Mouse (Mus musculus) hindbrain, postnatal 0 days (tissue): Measurements from ENCODE around the gene Prkch. TPM values are rescaled to one million over a fixed set of nuclear protein-coding genes. Genes with fewer than 3 reads are reported as not detected.

Experiments used
- ATAC-seq: fragments of 200-750 bp; cut with Nextera tagmentation; 2 replicates; pipeline ENCODE4 v1.8.0; 2017; ENCODE audit warnings: mild to moderate bottlenecking, moderate TSS enrichment, moderate library complexity
- DNase-seq: peaks from one replicate; pipeline ENCODE4 v3.0.0-alpha.2; 2015; ENCODE audit warnings: low spot score
- H3K27ac ChIP-seq: fragments of 300-500 bp; sonication (generic); 2 replicates; pipeline ENCODE4 v1.5.1; 2014; ENCODE audit warnings: mild to moderate bottlenecking
- H3K27me3 ChIP-seq: fragments of 300-500 bp; sonication (generic); 2 replicates; pipeline ENCODE4 v1.6.1; 2014; ENCODE audit warnings: low read length, mixed read lengths; ENCODE audit not compliant: insufficient read depth
- H3K36me3 ChIP-seq: fragments of 300-500 bp; sonication (generic); 2 replicates; pipeline ENCODE4 v1.6.1; 2014; ENCODE audit warnings: low read length, mixed read lengths; ENCODE audit not compliant: insufficient read depth
- H3K4me1 ChIP-seq: fragments of 300-500 bp; sonication (generic); 2 replicates; pipeline ENCODE4 v1.6.1; 2014; ENCODE audit warnings: antibody characterized with exemption, low read length, mixed read lengths; ENCODE audit not compliant: insufficient read depth
- H3K4me2 ChIP-seq: fragments of 300-500 bp; sonication (generic); 2 replicates; pipeline ENCODE4 v1.6.1; 2014; ENCODE audit warnings: low read depth, mild to moderate bottlenecking, low read length, moderate library complexity, mixed read lengths
- H3K4me3 ChIP-seq: fragments of 300-500 bp; sonication (generic); 2 replicates; pipeline ENCODE4 v1.5.1; 2014; ENCODE audit warnings: low read length
- H3K9ac ChIP-seq: fragments of 300-500 bp; sonication (generic); replicated peaks from 2 replicates; pipeline ENCODE4 v1.6.1; 2014; ENCODE audit warnings: mild to moderate bottlenecking, low read length, moderate library complexity, mixed read lengths
- H3K9me3 ChIP-seq: fragments of 300-500 bp; sonication (generic); 2 replicates; pipeline ENCODE4 v1.6.1; 2016; ENCODE audit warnings: low read length, mixed read lengths
- CTCF ChIP-seq: IDR thresholded peaks from 2 replicates; pipeline ENCODE4 v1.5.1; 2016; ENCODE audit warnings: antibody characterized with exemption, control low read depth, low read depth
- WGBS: fragments of 180-500 bp; shearing (Covaris S2); extraction: QIAGEN DNeasy Blood & Tissue Kit; methylation state at CpG from one replicate; pipeline ENCODE4 v1.1.7; 2014; 5-methylcytosine and 5-hydroxymethylcytosine counted together
- polyA plus RNA-seq: library from polyadenylated mRNA; unstranded; fragments of >200 nt; fragmentation: Nextera tagmentation; extraction: Ambion mirVana; gene quantifications from 2 replicates; pipeline ENCODE4 v1.2.1, GENCODE M21; 2015
- total RNA-seq: library from RNA; depleted of rRNA; stranded (reverse); fragments of >200 nt; gene quantifications from 2 replicates; pipeline ENCODE4 v1.2.3, GENCODE M21; 2014

The Prkch gene
- total and polyA plus RNA-seq, 2 experiments from 2014 or later = 6.1 to 16.1 TPM

GRCm38 (mm10) chr12:73715954-73716731 is 131.5 kb downstream of the Prkch start:
- 57% methylated on average over 21 of the region's 21 CpGs for WGBS
- ATAC-seq = peak; percentile 43; the same call in 1 of the 2 replicates
- Histone ChIP-seq H3K4me2 (no peak overlapping the region), H3K4me3 (no peak overlapping the region), H3K9ac (no peak overlapping the region), H3K27me3 (no peaks in the 10 kb centered on the region), H3K27ac (no peak overlapping the region), H3K4me1 (no peaks in the 10 kb centered on the region), H3K9me3 (no peaks in the 10 kb centered on the region), H3K36me3 (no peaks in the 10 kb centered on the region)
- no peak for TF ChIP-seq CTCF
- DNase-seq = peak; percentile 15

GRCm38 (mm10) chr12:73718036-73718435 is 133.4 kb downstream of the Prkch start:
- H3K36me3 ChIP-seq = no peaks in the 10 kb centered on the region
- H3K27ac ChIP-seq = no peak overlapping the region
- no peak for TF ChIP-seq CTCF
- H3K4me2 ChIP-seq = no peak overlapping the region
- H3K9ac ChIP-seq = no peak overlapping the region
- DNase-seq (no peak), ATAC-seq (no peak)
- H3K4me1 ChIP-seq = no peaks in the 10 kb centered on the region
- H3K4me3 ChIP-seq = no peak overlapping the region
- no peaks in the 10 kb centered on the region for H3K9me3 ChIP-seq
- no peaks in the 10 kb centered on the region for H3K27me3 ChIP-seq
- WGBS = 90% methylated on average over 10 of the region's 10 CpGs

- H3K27ac ChIP-seq = no peak overlapping the region
- no peaks in the 10 kb centered on the region for H3K27me3 ChIP-seq
- TF ChIP-seq CTCF = no peak
- H3K4me1 ChIP-seq = no peaks in the 10 kb centered on the region
- H3K9me3 ChIP-seq = 0 out of 2 replicates have a peak, but pooled peaks cover 4% of the 10 kb centered on the region
- H3K4me2 ChIP-seq = no peak overlapping the region
- DNase-seq (no peak), ATAC-seq (no peak)
- no peak overlapping the region for H3K4me3 ChIP-seq
- H3K36me3 ChIP-seq = no peaks in the 10 kb centered on the region
- no peak overlapping the region for H3K9ac ChIP-seq
Observed at GRCm38 (mm10) chr12:73719816-73720215, 135.2 kb downstream of the Prkch start.

GRCm38 (mm10) chr12:73720466-73720865 is 135.9 kb downstream of the Prkch start:
- 96% methylated on average over 2 of the region's 2 CpGs for WGBS
- H3K9ac ChIP-seq = no peak overlapping the region
- H3K4me3 ChIP-seq = no peak overlapping the region
- ATAC-seq (no peak), DNase-seq (no peak)
- no peak for TF ChIP-seq CTCF
- no peaks in the 10 kb centered on the region for H3K27me3 ChIP-seq
- H3K27ac ChIP-seq = no peak overlapping the region
- no peak overlapping the region for H3K4me2 ChIP-seq
- 0 out of 2 replicates have a peak, but pooled peaks cover 4% of the 10 kb centered on the region for H3K9me3 ChIP-seq
- H3K36me3 ChIP-seq = no peaks in the 10 kb centered on the region
- no peaks in the 10 kb centered on the region for H3K4me1 ChIP-seq

GRCm38 (mm10) chr12:73722060-73722459 is 137.5 kb downstream of the Prkch start:
- Histone ChIP-seq H3K27me3 (no peaks in the 10 kb centered on the region), H3K36me3 (no peaks in the 10 kb centered on the region), H3K9ac (no peak overlapping the region), H3K4me2 (no peak overlapping the region), H3K27ac (no peak overlapping the region), H3K4me1 (no peaks in the 10 kb centered on the region), H3K9me3 (0 out of 2 replicates have a peak, but pooled peaks cover 4% of the 10 kb centered on the region), H3K4me3 (no peak overlapping the region)
- 82% methylated on average over 3 of the region's 3 CpGs for WGBS
- no peak for ATAC-seq
- no peak for TF ChIP-seq CTCF
- no peak for DNase-seq

- no peak for TF ChIP-seq CTCF
- DNase-seq (no peak), ATAC-seq (no peak)
- 66% methylated on average over 4 of the region's 4 CpGs for WGBS
- H3K36me3 ChIP-seq = no peaks in the 10 kb centered on the region
- H3K9ac ChIP-seq = no peak overlapping the region
- H3K27ac ChIP-seq = no peak overlapping the region
- no peaks in the 10 kb centered on the region for H3K27me3 ChIP-seq
- H3K4me1 ChIP-seq = no peaks in the 10 kb centered on the region
- H3K9me3 ChIP-seq = 0 out of 2 replicates have a peak, but pooled peaks cover 4% of the 10 kb centered on the region
- H3K4me3 ChIP-seq = no peak overlapping the region
- H3K4me2 ChIP-seq = no peak overlapping the region
Observed at GRCm38 (mm10) chr12:73723067-73723466, 138.5 kb downstream of the Prkch start.

- 97% methylated on average over 10 of the region's 10 CpGs for WGBS
- no peak overlapping the region for H3K27ac ChIP-seq
- 0 out of 2 replicates have a peak, but pooled peaks cover 4% of the 10 kb centered on the region for H3K9me3 ChIP-seq
- H3K4me1 ChIP-seq = no peaks in the 10 kb centered on the region
- no peak for TF ChIP-seq CTCF
- H3K4me3 ChIP-seq = no peak overlapping the region
- ATAC-seq = no peak
- no peak overlapping the region for H3K9ac ChIP-seq
- H3K4me2 ChIP-seq = no peak overlapping the region
- H3K27me3 ChIP-seq = no peaks in the 10 kb centered on the region
- DNase-seq = no peak
- no peaks in the 10 kb centered on the region for H3K36me3 ChIP-seq
Observed at GRCm38 (mm10) chr12:73723887-73724286, 139.3 kb downstream of the Prkch start.
